Mouse (Mus musculus) small intestine, adult 2 months (tissue): ENCODE data around the gene Wdr64.

Experiments used
- CTCF ChIP-seq: fragments of 200-500 bp; IDR thresholded peaks from 2 replicates; pipeline ENCODE4 v1.5.1; 2012; ENCODE audit warnings: low read depth, mild to moderate bottlenecking, control low read depth, inconsistent platforms, low read length, moderate library complexity, mixed read lengths; ENCODE audit not compliant: insufficient replicate concordance, insufficient read length; ENCODE audit errors: extremely low read depth
- POLR2A ChIP-seq: fragments of 200-500 bp; IDR thresholded peaks from 2 replicates; pipeline ENCODE4 v1.6.1; 2012; ENCODE audit warnings: low read depth, mild to moderate bottlenecking, control low read depth, inconsistent platforms, low read length, moderate library complexity

GRCm38 (mm10) chr1:175692997-175693361 lies 5.4 kb upstream of the Wdr64 start:
- no peak for TF ChIP-seq POLR2A
- TF ChIP-seq CTCF: no peak
